Mouse (Mus musculus) left cerebral cortex, postnatal 36 days (tissue): Measurements from ENCODE around the gene Klc4. TPM values are rescaled to one million over a fixed set of nuclear protein-coding genes. Genes with fewer than 3 reads are reported as not detected.

ENCODE experiments used
- DNase-seq, 2 experiments: peaks; one replicate each; pipeline ENCODE4 v3.0.0; 2021 to 2022; ENCODE audit warnings: low spot score in 2 of 2, mixed read lengths in 1 of 2
- intact Hi-C: fragments of 180-260 bp; cut with DNase I; formaldehyde crosslinking; loops from one replicate; pipeline ENCODE4 v1.15.1; 2025
- total RNA-seq, 2 experiments: library from RNA; stranded (reverse); gene quantifications; 2 replicates each; pipeline ENCODE4 v1.2.3; 2021

Klc4 gene
- total RNA-seq, 2 experiments from 2014 or later = 19.9 to 21.7 TPM

GRCm38 (mm10) chr17:46627409-46627808 is 18.4 kb downstream of the Klc4 start:
- no peak for DNase-seq
- intact Hi-C loops = no loop called here

GRCm38 (mm10) chr17:46624598-46624997 is 21.2 kb downstream of the Klc4 start:
- intact Hi-C loops = no loop called here

GRCm38 (mm10) chr17:46623819-46624557 is 21.8 kb downstream of the Klc4 start:
- intact Hi-C loops = no loop called here
- DNase-seq = no peak

More at GRCm38 (mm10) chr17:46624598-46624997, 21.2 kb downstream of the Klc4 start:
- no peak for DNase-seq

GRCm38 (mm10) chr17:46622269-46622668 is 23.6 kb downstream of the Klc4 start:
- intact Hi-C loops = no loop called here
- DNase-seq = no peak

GRCm38 (mm10) chr17:46621324-46621723 is 24.5 kb downstream of the Klc4 start:
- intact Hi-C loops = no loop called here
- peak; percentile 57 to 64 for DNase-seq

- intact Hi-C loops = no loop called here
- DNase-seq = no peak
These were observed 26.0 kb downstream of the Klc4 start for GRCm38 (mm10) chr17:46619683-46620357.

- intact Hi-C loops = no loop called here
- no peak for DNase-seq
These were observed 26.8 kb downstream of the Klc4 start for GRCm38 (mm10) chr17:46618769-46619682.

- intact Hi-C loops = no loop called here
- no peak for DNase-seq
These were observed 27.4 kb downstream of the Klc4 start for GRCm38 (mm10) chr17:46618394-46618768.

GRCm38 (mm10) chr17:46617799-46618198 is 28.0 kb downstream of the Klc4 start:
- intact Hi-C loops = no loop called here

GRCm38 (mm10) chr17:46613229-46613628 is 32.6 kb downstream of the Klc4 start:
- intact Hi-C loops = no loop called here
- no peak for DNase-seq

More at GRCm38 (mm10) chr17:46617799-46618198, 28.0 kb downstream of the Klc4 start:
- DNase-seq = no peak

- DNase-seq = no peak
- intact Hi-C loops = no loop called here
These were observed 33.0 kb downstream of the Klc4 start for GRCm38 (mm10) chr17:46612820-46613219.

GRCm38 (mm10) chr17:46612189-46612588 is 33.6 kb downstream of the Klc4 start:
- intact Hi-C loops = no loop called here
- no peak for DNase-seq

- intact Hi-C loops = no loop called here
- DNase-seq = no peak
These were observed 34.5 kb downstream of the Klc4 start for GRCm38 (mm10) chr17:46611316-46611715.

- no peak for DNase-seq
- intact Hi-C loops = no loop called here
These were observed 35.9 kb downstream of the Klc4 start for GRCm38 (mm10) chr17:46609721-46610514.

- intact Hi-C loops = no loop called here
- DNase-seq = peak; percentile 44 to 49
These were observed 39.8 kb downstream of the Klc4 start for GRCm38 (mm10) chr17:46605987-46606386.

GRCm38 (mm10) chr17:46605126-46605525 is 40.7 kb downstream of the Klc4 start:
- DNase-seq = no peak
- intact Hi-C loops = no loop called here

- DNase-seq = no peak
- intact Hi-C loops = no loop called here
These were observed 42.6 kb downstream of the Klc4 start for GRCm38 (mm10) chr17:46603229-46603628.

- intact Hi-C loops = no loop called here
- DNase-seq = no peak
These were observed 43.6 kb downstream of the Klc4 start for GRCm38 (mm10) chr17:46602212-46602611.

- intact Hi-C loops = no loop called here
- DNase-seq = no peak
These were observed 45.3 kb downstream of the Klc4 start for GRCm38 (mm10) chr17:46600569-46600968.
